Mouse (Mus musculus): ENCODE results near the gene Usp12. TPM values are rescaled to one million over a fixed set of nuclear protein-coding genes. Genes with fewer than 3 reads are reported as not detected.

The Usp12 gene
- total RNA-seq, 4 experiments from 2014 or later: 14.7 to 18.7 (median 18.0) TPM

DNA sequence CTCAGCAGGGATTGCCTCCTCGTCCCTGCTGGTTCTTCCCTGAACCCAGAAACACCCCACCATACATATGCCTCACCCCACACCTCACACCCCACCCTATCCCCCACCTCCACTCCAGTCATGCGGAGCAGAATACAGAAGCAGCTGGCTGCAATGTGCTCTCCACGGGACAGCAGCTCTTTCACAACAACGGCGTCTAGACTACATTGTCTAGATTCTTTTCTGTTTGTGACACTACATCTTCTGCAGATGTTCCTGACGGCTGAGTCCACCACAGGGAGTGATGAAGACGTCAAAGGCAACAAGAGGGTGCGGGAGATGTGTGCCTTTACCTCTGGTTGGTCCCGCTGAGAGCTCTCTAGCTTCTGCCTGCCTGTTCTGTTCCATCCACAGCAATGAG, 3.2 kb upstream of the Usp12 start:
- DNase-seq (ENCODE audit: low spot score): no peak

DNA sequence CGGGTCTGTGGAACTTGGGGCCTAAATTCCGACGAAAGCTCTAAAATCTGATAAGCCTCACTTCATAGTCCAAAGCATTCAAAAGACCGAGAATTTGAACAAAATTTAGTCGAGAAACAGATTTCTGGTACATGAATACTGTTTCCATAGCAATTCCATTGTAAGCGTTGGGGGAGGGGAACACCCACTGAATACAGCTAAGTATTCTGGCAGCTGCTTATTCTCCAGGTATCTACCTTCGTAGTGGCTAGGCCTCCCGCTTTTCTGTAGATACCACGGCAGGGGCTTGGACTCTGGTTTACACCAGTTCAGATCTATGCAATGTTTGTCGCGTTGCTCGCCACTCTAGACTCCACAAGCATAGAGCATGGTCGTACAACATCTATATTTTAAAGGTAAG, 922 bp upstream of the Usp12 start:
- DNase-seq (ENCODE audit: low spot score): no peak

DNA sequence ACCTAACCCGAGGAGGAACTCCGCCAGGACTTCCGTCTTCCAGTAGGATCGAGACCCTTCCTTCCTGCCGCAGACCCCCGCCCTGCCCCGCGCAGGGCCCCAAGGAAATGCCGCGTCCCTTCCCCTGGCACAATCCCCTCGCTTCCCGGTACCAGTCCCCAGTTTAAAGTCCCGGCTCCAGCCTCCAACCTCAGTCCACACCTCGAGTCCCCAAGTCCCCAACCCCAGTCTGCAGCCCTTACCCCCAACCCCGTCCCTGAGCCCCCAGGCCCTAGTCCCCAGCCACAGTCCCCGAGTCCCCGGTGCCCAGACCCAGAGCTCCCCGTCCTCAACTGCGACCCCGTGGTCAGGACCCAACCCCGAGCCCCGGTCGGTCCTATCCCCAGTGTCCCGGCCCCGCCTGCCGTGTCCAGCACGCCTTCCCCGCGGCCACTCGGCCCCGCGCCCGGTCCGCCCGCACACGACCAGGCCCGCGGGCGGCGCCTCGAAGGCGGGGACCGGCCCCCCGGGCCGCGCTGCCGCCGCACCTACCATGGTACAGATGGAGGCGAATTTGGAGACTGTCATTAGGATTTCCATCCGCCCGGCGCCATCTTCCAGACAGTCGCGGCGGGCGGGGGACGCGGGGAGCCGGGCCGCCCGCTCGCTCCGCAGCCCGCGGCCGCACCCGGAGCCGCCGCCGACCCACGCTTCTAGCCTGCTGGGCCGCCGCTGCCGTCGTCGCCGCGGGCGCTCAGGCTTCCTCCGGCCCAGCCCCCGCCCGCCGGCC, 538 bp downstream of the Usp12 start:
- peak; percentile 26 for DNase-seq (ENCODE audit: low spot score)

DNA sequence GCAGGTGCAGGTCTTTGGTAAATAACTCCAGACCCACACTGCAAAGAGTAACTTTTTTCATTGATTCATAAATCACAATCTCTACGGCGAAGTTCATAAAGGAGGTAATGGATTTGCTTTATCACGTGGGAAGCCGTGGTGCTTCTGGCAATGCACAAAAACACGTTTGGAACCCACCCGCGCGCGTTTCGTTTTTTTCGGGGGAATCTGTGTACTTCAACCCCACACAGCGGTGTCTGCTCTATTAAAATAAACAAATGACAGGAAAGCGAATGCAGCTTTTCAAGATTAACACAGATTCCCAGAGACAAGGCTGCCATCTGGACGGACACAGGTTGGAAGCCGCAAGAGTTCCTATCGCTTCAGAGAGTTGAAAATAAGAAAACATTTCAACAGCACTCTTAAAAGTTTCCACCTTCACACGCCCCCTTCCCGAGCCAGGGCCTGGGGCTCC, 1.1 kb downstream of the Usp12 start:
- DNase-seq (ENCODE audit: low spot score): no peak

DNA sequence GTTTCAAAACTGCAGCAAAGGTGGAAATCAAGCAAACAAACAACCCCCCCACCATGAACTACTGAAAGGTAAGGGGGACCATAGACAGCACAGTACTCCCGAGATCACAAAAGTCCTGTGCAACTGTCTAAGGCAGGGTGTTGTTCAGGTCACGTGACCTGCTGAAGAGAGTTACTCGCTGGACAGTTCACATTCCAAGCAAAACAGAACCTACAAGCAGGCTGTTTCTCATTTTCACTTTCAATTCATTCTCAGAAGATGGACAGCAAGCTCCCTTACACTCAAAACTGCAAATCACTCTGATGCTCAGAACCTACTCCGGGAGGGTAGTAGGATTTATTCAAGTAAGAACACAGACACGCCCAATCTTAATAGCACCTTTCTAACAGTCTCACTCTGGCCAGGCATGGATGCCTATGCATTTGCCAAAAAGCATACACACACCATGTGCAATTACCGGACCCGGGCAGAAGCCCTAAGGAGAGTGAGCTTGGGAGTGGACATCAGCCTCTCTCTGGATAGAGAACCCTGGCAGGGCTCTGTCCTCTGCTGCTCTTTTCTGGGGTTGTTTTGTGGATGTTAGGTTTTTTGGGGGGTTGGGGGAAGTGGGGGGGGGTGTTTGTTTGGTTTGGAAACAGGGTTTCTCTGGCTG, 2.5 kb downstream of the Usp12 start:
- peak; percentile 43 for DNase-seq (ENCODE audit: low spot score)

DNA sequence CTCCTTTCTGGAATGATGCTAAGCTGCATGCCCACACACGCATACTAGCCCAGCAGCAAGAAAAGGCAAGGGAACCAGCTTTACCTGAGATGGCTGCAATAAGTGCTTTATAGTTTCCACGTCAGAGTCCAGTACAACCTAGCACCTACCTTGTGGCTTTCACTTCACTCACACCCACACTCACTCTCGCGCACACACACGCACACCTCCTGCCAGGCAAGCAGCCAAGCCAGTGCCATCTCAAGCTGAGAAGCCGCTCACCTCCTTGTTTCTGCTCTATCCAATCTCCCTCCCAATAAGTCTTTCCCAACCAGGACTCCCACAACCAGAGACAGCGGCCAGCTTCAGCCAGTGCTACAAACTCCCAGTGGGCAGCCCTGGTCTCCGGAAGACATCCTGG, 3.9 kb downstream of the Usp12 start:
- no peak for DNase-seq (ENCODE audit: low spot score)

DNA sequence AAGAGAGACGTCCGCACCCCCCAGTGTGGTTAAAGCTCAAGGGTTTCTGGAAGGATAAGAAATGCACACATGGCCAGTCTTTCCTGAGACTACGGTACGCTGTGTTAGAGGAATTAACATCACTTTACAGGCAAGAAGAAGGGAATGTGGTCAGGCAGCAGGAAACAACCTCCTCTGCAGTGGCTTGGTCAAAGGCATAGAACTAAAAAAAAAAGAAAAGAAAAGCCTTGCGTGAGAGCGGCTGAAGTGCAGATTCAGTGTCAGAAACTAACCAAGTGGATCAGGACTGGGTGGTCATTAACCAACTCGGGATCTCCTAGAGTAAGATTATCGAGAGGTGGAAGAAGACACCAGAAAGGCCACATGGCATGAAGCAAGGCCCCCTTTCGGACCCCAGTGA, 5.4 kb downstream of the Usp12 start:
- DNase-seq (ENCODE audit: low spot score): no peak

DNA sequence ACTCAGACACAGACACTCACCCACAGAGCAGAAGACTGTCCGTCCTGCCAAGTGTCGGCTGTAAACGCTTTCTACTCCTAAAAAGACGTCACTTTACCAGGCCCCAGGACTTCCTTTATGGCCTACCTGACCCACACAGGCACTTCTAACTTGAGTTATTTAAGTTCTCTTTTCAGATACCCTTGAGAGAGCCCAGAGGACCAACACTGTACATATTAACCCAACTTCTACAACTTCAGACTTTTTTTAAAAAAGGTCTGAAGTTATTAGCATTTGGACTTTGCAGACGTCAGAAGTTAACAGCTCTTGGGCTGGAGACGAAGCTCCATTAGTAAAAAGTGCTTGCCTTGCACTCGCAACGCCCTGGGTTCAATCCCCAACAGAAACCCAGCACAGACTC, 8.7 kb downstream of the Usp12 start:
- DNase-seq (ENCODE audit: low spot score): no peak

DNA sequence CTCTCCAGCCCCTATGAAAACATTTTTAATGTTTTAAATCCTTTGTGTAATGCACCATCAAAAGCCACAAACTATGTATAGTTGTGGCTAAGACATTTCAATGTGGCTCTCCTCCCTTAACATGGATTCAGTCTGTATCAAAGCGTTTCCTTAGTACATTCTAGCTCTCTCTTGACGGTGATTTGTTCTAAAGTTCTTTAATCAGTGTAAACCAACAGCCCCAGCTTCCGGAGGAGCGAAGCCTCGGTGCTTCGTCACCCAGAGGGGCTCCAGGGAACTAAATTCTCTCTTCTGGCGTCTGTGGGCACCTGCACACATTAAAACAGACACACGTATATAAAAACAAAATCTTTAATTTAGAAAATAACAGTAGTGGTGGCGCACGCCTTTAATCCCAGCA, 10.9 kb downstream of the Usp12 start:
- DNase-seq (ENCODE audit: low spot score): no peak

DNA sequence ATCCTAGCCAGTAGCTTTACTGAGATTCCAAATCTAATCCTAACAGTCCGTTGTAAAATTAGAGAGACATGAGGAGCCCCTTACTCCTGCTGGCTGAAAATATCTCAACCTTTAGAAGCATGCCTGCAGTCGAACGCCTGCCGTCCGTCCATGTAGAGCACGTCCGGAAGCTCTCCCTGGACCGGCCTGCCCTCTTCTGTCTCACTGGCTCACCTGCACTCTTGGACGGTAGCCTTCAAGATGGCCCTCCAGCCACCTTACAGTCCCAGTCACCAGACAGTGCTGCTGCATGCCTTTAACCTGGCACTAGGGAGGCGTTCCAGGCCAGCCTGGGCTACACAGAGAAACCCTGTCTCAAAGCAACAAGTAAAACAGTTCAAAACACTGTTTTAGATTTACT, 11.5 kb downstream of the Usp12 start:
- DNase-seq (ENCODE audit: low spot score): no peak

DNA sequence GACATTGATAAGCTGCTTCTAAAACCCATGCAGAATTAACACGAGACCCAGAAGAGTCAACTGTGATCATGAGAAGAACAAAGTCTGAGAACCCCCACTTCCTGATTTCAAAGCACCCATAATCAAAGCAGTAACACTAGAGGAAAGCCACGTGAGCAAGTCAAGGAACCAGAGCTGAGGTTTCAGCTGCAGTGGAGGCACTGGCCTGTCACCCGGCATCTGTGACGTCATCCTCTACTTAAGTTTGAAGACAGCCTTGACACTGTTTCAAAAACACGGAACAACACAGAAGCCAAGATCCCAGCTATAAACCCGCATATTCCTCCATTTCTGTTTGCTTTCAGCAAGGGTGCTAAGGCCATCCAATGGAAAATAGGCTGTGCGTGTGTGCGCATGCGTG, 13.1 kb downstream of the Usp12 start:
- no peak for DNase-seq (ENCODE audit: low spot score)

DNA sequence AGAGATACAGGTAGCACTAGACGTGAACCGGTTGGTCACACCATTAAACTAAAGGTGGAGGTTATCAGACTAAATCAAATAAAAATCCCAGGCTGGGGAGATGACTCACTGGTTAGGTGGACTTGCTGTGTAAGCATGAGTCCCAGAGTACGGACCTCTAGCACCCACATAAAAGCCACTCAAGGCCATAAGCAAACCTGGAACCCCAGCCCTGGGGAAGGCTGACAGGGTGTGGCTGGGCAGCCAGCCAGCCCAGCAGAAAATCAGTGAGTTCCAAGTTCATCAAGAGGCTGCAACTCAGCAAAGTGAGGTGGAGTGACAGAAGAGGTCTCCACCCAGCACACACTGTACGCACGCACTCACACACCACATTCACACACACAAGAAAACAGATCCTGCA, 14.9 kb downstream of the Usp12 start:
- no peak for DNase-seq (ENCODE audit: low spot score)

DNA sequence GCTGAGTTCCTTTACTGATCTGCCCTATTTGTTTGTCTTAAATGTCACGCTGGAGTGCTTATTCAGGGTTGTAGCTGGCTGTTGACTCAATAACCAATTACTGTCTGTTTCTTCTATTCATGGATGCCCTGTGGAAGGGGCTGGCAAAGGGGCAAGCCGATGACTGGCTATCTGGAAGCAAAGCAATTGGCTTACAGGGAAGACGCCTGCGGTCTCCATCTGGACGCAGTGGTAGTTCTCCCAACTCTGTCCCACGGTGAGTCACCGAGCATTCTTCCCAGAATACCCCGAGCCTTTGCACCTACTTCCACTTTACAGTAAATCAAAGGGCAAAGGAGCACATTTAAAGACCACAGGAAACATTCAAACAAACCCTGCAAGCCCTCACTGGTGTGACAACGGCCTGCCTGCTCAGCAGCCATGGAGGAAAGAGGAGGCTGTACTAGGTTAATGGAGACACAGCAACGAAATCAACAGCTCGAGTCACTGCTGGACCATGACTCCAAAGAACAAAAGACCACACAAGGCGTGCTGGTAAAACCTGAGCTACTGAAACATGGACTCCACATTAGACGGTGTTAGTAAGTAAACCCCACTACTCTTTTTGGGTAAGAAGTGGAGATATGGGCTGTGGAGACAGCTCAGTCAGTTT, 17.7 kb downstream of the Usp12 start:
- no peak for DNase-seq (ENCODE audit: low spot score)

DNA sequence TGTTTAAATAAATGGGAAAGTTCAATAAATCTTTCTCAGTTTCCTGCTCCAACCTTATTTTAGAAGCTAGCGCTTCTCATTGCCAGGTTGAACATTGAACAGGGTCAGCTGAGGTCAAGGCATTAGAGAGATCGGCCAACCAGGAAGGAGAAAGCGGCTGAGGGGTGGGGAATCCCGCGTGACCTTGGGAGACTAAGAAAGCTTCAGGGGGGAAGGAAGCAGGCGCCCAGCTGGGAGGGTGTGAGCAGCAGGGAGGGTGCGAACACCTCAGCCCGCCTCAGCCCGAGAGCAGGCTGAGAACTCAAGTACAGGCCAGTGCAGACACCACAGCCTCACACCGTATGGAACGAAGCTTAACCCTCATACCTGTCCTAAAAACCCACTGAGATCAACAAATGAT, 22.8 kb downstream of the Usp12 start:
- peak; percentile 61 for DNase-seq (ENCODE audit: low spot score)

DNA sequence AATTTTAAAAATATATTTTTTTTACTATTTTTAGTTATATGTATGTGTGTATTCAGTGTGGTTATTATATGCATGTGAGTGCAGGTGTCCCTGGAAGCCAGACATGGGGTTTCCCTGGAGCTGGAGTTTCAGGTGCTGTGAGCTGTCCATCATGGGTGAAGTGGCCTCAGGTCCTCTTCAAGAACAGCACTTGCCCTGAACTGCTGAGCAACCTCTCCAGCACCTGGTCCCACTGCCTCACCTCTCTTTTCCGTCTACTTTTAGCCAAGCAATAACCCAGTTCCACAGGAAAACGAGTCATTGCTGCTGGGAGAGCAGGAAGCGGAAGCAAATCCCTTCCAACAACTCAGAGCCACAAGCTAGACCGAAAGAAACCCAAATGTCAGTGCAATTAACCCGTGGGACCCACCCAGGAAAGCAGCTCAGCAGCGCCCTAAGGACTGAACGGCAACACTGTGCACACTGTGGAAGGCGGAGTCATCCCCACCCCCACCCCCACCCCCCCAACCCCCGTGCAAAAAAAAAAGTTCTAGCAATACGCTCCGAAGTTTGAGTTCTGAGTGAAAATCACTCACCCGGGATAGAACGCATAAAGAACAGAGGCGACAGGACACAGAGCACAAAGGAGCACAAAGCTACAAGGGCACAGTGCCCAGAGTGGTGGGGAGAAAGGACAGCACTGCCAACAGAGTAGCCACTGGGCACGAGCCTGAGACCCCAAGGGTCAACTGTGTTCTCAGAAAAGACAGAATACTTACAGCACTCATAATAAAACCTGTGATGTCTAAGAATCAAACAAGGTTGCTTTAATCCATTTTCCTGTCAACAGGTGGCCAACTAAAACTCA, 24.6 kb downstream of the Usp12 start:
- peak; percentile 52 for DNase-seq (ENCODE audit: low spot score)

DNA sequence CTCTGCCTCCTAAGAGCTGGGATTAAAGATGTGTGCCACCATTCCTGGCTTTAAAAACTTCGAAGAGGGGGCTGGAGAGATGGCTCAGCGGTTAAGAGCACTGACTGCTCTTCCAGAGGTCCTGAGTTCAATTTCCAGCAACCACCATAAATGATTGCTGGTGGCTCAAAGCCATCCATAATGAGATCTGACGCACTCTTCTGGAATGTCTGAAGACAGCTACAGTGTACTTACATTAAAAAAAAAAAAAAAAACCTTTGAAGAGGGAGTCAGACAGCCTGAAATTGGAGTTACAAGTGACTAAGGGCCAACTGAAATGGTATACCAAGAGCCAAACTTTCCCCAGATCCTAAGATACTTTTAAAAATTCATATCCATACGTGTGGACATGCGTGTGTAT, 29.0 kb downstream of the Usp12 start:
- no peak for DNase-seq (ENCODE audit: low spot score)

DNA sequence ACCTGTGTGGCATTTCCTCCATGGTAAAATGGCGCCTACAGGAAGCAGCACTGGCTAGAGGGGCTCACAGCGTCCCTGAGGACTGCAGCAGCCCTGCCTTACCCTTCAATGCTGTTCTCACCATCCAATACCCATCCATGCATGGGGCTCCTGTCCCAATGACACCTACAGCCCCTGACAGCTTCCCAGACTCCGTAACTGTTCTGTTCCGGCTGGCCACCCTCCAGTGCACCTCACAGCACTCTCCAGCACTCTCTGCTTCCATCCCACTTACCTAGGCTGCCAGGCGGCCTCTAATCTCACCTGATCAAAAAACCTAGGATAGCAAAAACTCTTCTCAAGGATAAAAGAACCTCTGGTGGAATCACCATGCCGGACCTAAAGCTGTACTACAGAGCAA, 35.6 kb downstream of the Usp12 start:
- no peak for DNase-seq (ENCODE audit: low spot score)

DNA sequence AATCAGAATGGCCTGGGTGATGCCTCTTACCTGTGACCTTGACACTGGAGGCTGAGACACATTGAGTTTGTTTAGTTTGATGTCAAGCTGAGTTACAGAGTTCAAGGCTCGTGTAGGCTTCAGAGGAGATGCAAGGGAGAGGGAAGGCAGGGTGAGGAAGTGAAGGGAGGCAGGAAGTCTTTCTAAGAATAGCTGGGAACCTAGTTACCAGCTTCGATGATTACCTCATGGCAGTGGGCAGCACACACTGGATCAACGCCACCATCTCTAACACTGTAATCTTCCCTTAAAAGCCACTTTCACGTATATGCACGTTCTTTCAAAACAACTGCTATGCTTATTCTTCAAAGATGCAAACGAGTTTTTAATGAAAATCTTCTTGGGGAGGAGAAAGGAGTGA, 36.9 kb downstream of the Usp12 start:
- no peak for DNase-seq (ENCODE audit: low spot score)

DNA sequence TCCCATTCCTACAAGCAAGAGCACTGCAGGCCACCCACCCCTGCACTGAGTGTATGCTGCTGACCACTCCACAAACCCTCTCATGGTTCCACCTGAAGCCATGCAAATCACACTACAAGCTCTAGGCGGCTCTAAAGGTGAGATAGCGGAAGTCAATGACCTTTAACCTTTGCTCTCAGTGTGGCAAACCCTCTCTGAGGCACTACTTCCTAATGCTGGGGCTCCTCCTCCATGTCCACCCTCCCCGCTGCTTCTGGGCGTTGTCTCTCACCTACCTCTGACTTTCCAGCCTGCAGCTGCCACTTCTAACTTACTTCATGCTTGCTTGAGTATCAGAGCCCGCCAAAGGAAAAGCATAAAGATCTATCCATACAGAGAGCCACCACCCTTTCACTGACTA, 37.5 kb downstream of the Usp12 start:
- no peak for DNase-seq (ENCODE audit: low spot score)

DNA sequence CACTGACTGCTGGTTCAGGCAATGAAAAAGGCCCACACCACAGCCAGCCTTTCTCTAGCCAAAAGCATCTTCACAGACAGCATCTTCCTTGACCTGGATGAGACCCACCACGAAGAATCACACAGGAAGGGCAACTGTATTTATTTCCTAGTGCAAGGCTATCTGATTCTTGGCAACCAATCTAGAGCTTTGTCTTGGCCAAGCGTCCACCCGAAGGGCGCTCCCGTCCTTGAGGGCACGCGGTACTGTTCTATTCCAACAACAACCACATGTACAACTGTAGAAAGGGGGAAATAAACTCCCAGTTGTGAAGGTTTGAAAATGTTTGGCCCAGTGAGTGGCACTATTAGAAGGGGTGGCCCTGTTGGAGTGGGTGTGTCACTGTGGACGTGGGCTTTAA, 41.6 kb downstream of the Usp12 start:
- no peak for DNase-seq (ENCODE audit: low spot score)

DNA sequence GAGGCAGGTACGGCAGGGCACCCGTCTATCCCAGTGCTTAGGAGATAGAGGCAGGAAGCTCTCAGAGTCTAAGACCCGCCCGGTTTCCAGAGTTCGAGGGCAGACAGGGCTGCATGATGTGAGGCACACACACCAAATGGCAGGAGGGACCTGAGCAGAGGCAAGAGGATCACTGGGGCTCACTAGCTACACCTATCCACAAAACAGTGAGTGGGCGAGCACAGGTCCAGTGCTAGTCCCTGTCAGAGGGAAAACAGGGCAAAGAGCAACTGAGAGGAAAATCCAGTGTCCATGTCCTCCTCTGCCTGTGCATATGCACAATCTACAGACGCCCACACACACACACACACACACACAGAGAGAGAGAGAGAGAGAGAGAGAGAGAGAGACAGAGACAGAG, 43.8 kb downstream of the Usp12 start:
- no peak for DNase-seq (ENCODE audit: low spot score)

DNA sequence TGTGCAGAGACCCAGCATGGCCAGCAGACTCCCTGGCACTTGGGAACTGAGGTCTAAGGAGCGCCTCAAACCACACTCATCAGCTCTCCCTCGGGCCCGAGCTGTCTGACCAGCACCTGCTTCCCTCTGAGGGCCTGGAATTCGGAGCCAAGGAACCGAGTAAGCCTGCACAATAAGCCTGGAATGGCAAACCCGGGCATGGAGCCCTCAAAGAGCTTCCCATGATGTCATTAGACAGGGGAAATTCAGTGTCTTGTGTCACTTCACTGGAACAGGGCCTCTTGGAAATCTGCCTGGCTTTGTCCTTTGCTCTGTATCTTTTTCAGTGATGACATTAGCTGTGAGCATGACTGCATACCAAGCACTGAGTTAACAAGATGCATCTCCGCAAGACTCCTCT, 44.5 kb downstream of the Usp12 start:
- peak; percentile 35 for DNase-seq (ENCODE audit: low spot score)

Measured in heart, adult 8-10 months (tissue).